Mouse (Mus musculus) heart, adult 8-10 months (tissue): ENCODE data around the gene Slc22a15. TPM values are rescaled to one million over a fixed set of nuclear protein-coding genes. Genes with fewer than 3 reads are reported as not detected.
A peak's percentile ranks its signal among the peaks of the same experiment; 100 is the strongest.

Experiments
- DNase-seq: peaks from one replicate; pipeline ENCODE4 v3.0.0; 2022; ENCODE audit warnings: low spot score
- total RNA-seq, 4 experiments: library from RNA; stranded (reverse); gene quantifications; 2 replicates each; pipeline ENCODE4 v1.2.4; 2022

Gene Slc22a15
- 1 to 10 TPM; 1.8 to 2.4 (median 2.2) TPM for total RNA-seq

DNA sequence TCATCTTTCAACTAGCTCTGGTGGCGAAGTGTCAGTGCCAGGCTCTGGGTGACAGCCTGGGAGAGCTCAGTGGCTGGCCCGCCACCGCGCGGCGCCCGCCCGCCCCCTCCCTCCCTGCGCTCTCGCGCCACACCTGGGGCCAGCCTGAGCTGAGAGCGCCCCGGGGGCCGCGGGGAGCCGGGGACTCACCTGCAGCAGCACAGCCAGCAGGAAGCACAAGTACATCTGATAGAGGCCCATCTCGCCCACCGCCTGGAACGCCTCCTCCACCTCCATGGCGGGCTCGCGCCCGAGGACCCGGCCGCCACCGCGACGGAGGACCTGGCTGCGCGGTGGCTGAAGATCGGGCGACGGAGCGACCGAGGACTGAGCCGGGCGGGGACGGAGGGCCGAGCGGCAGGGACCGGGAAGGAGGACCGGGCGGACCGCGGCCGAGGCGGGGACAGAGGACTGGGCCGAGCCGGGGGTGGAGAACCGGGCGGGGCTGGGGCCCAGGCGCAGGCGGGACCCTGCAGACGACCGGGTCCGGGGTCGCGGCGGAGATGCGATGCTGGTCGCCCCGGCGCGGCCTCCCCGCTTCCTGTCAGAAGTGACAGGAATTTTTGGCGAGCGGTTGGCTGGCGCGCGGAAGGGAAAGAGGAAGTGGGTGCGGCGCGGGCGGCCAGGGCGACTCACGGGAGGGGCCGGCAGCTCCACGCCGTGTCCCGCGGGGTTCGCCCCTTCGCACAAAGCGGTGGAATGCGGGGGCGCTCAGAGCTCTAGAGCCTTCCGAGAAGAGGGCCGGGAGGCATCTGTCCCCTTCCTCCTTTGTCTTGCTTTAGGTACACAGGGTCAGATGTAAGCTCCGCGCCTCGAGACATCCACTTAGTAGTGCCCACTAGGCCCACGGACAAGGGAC is at the start of gene Slc22a15:
Gene Slc22a15, minus strand, starts transcription at position 611 of the 898 bp plus-strand sequence.
- peak; percentile 82 for DNase-seq

- no peak for DNase-seq
Measured at GRCm38 (mm10) chr3:101966825-101967558, 42.7 kb upstream of the Slc22a15 start.

GRCm38 (mm10) chr3:101964352-101964751 is 40.1 kb upstream of the Slc22a15 start:
- DNase-seq, result no peak

GRCm38 (mm10) chr3:101963501-101963900 is 39.2 kb upstream of the Slc22a15 start:
- DNase-seq, result no peak

- no peak for DNase-seq
Measured at GRCm38 (mm10) chr3:101961146-101961835, 37.0 kb upstream of the Slc22a15 start.

- DNase-seq, result no peak
Measured at GRCm38 (mm10) chr3:101958047-101958446, 33.8 kb upstream of the Slc22a15 start.

DNA sequence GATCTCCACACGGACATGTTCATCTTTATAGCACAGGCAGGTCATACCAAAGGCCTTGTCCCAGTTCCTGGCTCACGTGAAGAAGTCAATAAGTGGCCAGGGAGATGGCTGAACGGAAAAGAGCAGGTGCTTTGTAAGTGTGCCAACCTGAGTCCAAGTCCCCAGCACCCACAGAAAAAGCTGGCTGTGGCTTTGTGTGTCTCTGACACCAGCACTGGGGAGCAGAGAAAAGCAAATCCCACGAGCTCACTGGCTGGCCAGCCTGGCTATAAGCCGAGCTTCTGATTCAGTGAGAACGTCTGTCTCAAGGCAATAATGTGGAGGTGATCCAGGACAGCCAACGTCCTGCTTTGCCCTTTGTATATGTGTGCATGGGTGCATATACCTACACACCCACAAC is 29.3 kb upstream of the Slc22a15 start:
- DNase-seq, result no peak

DNA sequence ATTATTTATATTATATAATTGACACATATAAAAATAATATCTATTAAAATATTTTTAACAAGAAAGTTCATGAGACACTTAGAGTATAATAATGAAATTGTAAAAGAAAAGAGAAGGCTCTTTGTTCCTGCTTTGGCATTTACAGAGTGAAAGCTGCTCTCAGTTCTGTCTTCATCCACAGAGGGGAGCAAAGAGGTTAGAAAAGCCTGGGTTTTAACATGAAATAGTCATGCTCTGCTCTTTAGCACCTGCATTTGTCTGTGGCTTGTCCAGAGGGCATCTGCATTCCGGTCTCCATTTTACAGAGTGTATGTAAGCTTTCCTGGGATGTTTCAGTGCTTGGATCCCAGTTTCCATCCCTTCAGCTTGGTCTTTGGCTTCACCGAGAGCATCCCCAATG is 28.3 kb upstream of the Slc22a15 start:
- no peak for DNase-seq

- DNase-seq, result no peak
Measured at GRCm38 (mm10) chr3:101948572-101948971, 24.3 kb upstream of the Slc22a15 start.

GRCm38 (mm10) chr3:101947250-101947649 is 23.0 kb upstream of the Slc22a15 start:
- no peak for DNase-seq

- no peak for DNase-seq
Measured at GRCm38 (mm10) chr3:101945257-101945656, 21.0 kb upstream of the Slc22a15 start.

DNA sequence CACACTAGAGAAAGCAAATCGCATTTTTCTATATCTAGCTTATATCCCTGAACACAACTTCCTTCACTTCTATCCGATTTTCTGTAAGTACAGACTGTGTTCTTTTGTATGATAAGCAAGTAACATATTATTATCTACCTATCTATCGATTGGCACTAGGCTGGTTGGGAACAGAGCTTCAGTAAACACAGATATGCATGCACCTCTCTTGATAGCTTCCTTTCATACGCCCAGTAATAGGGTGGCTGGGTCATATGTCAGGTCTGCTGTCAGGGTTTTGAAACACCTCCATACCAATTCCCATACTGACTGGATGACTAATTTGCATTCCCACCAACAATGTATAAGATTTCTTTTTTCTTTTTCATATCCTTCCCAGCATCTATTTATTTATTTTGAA is 16.2 kb upstream of the Slc22a15 start:
- no peak for DNase-seq

DNA sequence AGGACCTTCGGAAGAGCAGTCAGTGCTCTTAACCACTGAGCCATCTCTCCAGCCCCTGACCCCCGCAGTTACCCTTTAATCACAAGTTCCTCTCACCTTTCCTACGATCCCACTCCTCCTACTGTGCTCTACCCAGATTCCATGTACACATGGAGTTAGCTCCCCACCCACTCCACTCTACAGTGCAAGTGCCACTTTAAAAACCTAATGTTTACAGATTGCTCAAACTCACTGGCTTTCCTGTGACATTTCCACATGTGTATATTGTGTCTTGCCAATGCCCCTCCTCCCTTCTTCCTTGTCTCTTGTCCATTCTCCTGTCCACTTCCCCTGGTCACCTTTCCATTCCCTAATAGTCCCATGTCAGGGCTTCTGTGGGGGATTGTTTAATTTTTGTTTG is 15.6 kb upstream of the Slc22a15 start:
- no peak for DNase-seq

GRCm38 (mm10) chr3:101939152-101939551 is 14.9 kb upstream of the Slc22a15 start:
- no peak for DNase-seq

DNA sequence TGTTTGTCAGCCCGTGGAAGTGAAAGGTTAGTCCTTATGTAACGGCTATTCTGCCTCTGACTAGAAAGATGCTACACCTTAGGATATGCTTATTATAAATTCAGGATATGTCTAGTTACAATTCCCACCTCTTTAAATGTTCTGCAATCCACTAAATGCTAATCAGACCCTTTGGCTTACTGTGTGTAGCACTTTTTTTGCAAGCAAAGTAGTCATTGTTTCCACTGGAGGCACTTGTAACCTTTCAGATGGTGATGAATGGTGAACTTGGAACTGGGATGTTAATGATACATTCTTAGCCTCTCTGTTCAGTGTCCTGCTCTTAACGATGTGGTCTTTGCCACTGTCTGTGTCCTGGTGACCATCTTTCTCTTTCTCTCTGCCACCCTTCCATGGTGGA is 12.1 kb upstream of the Slc22a15 start:
- DNase-seq, result no peak

GRCm38 (mm10) chr3:101933820-101934219 is 9.6 kb upstream of the Slc22a15 start:
- DNase-seq, result no peak

DNA sequence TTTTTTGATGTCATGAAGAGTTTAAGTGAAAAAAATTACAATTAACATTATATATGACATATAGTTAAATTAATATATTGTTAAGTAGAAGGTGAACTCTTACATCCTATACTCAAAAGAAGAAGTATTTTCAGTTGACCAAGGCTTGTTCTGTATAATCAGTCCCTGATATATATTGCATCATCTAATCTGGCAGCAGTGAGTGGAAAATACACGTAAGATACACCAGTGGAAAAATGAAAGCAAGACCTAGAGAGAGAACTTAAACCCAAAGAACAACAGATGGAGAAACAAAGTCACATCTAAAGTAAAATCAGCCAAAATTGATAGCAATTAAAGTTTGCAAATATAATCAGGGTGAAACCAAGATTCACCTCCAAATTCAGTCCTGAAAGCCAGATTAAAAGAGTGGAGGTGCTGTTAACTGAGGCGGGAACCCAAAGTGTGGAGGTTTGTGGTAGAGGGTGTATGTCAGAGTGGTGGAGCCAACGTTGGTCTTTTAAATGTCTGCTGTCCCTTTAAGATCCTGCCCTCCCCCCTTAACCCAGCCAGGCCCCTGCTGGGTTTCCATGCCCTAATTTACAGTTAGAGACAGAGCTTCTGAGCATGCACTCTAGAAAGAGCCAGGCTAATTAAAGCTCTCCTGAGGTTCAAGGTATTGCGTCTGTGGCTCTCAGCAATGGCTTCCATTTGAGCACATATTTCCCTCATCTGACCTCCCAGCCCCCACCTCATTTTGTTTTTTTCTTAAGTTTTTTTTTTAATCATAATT is 5.0 kb upstream of the Slc22a15 start:
- no peak for DNase-seq

DNA sequence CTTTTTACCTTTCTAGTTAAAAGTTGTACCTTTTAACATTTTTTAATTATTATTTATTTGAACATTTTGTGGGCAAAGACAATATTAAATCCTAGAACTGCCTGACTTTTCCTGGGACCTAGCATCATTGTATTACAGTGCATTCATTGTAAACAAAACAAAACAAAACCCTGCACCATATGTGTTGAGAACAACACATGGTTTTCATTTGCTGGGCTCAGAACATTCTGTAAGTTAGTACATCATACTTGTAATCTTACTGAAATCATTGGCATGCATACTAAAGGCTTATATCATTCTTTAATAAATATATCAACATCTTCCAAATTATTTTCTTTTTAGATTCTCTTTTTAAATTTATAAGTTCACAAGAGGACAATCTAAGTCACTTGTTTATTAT is 2.4 kb upstream of the Slc22a15 start:
- no peak for DNase-seq

GRCm38 (mm10) chr3:101925663-101926062 is 1.4 kb upstream of the Slc22a15 start:
- no peak for DNase-seq

DNA sequence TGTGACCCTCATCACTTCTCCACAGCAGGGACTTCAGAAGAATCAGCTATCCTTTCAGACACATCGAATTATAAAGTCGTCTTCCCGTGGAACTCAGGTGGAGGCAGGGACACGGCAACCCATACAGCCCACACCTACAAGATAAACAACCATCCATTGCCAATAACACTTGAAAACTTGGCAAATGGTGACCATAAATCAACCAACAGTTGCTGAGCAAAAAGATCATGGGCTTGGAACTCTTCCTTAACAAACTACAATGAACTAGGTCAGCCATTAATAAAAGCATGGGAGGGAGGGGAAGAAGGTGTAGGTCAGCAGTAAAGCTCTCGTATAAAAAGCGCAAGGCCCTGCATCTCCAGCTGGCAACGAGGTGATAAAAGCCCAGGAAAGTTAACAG is 1.9 kb downstream of the Slc22a15 start:
- no peak for DNase-seq

GRCm38 (mm10) chr3:101918526-101918925 is 5.7 kb downstream of the Slc22a15 start:
- no peak for DNase-seq
